Mouse (Mus musculus): ENCODE data around the gene Psma6. TPM values are rescaled to one million over a fixed set of nuclear protein-coding genes. Genes with fewer than 3 reads are reported as not detected.

The Psma6 gene
- polyA plus RNA-seq, 1 experiment = 266 TPM

- Histone ChIP-seq H3ac (ENCODE audit: control insufficient read depth, insufficient read length) (no peak overlapping the region), H3K4me3 (no peak overlapping the region), H3K36me3 (ENCODE audit: control insufficient read depth, insufficient read depth) (no peaks in the 10 kb centered on the region), H3K79me2 (ENCODE audit: control insufficient read depth, insufficient read depth) (no peaks in the 10 kb centered on the region), H3K4me2 (ENCODE audit: low read depth) (no peak overlapping the region), H3K27me3 (ENCODE audit: control insufficient read depth, insufficient read depth, insufficient read length) (no peaks in the 10 kb centered on the region)
- TF ChIP-seq E2F4 (IDR thresholded peaks at IDR 0.05; ENCODE audit: insufficient read depth) (no peak), SRF (IDR thresholded peaks at IDR 0.05; ENCODE audit: control insufficient read depth, insufficient read length, low read depth) (no peak), POLR2AphosphoS2 (IDR thresholded peaks at IDR 0.05; ENCODE audit: insufficient read length, low read depth) (no peak)
Measured at GRCm38 (mm10) chr12:55432920-55433284, 48.9 kb downstream of the Psma6 start.

- no peak overlapping the region for H3K4me3 ChIP-seq
- no peaks in the 10 kb centered on the region for H3K79me2 ChIP-seq (ENCODE audit: control insufficient read depth, insufficient read depth)
- H3K27me3 ChIP-seq (ENCODE audit: control insufficient read depth, insufficient read depth, insufficient read length) = no peaks in the 10 kb centered on the region
- TF ChIP-seq MYOG (IDR thresholded peaks at IDR 0.05; ENCODE audit: control insufficient read depth in 1 of 3, insufficient read depth in 1 of 3, insufficient read length in 2 of 3, low read depth in 2 of 3) (no peak), TCF3 (IDR thresholded peaks at IDR 0.05; ENCODE audit: insufficient read length, low read depth) (no peak), SRF (IDR thresholded peaks at IDR 0.05; ENCODE audit: control insufficient read depth, insufficient read length, low read depth) (no peak), CEBPB (IDR thresholded peaks at IDR 0.05; ENCODE audit: insufficient read depth, poor library complexity, severe bottlenecking) (no peak), E2F4 (IDR thresholded peaks at IDR 0.05; ENCODE audit: insufficient read depth) (no peak), MAX (IDR thresholded peaks at IDR 0.05; ENCODE audit: low read depth) (no peak), POLR2A (IDR thresholded peaks at IDR 0.05; ENCODE audit: insufficient read length, low read depth) (no peak), MYOD1 (IDR thresholded peaks at IDR 0.05; ENCODE audit: control insufficient read depth in 1 of 3, insufficient read length in 2 of 3, low read depth in 2 of 3) (no peak), USF1 (IDR thresholded peaks at IDR 0.05; ENCODE audit: low read depth) (no peak), TCF12 (IDR thresholded peaks at IDR 0.05; ENCODE audit: insufficient read depth, poor library complexity, severe bottlenecking) (no peak), POLR2AphosphoS2 (IDR thresholded peaks at IDR 0.05; ENCODE audit: insufficient read length, low read depth) (no peak)
- H3K4me2 ChIP-seq (ENCODE audit: low read depth) = no peak overlapping the region
- no peaks in the 10 kb centered on the region for H3K36me3 ChIP-seq (ENCODE audit: control insufficient read depth, insufficient read depth)
- H3ac ChIP-seq (ENCODE audit: control insufficient read depth, insufficient read length) = no peak overlapping the region
Measured at GRCm38 (mm10) chr12:55433802-55434435, 49.9 kb downstream of the Psma6 start.

- no peaks in the 10 kb centered on the region for H3K27me3 ChIP-seq (ENCODE audit: control insufficient read depth, insufficient read depth, insufficient read length)
- no peak for TF ChIP-seq MAX (IDR thresholded peaks at IDR 0.05; ENCODE audit: low read depth)
- no peak for TF ChIP-seq POLR2A (IDR thresholded peaks at IDR 0.05; ENCODE audit: insufficient read length, low read depth)
- no peak for TF ChIP-seq USF1 (IDR thresholded peaks at IDR 0.05; ENCODE audit: low read depth)
- no peak for TF ChIP-seq REST (IDR thresholded peaks at IDR 0.05; ENCODE audit: insufficient read depth, insufficient read length)
- no peak for TF ChIP-seq TCF12 (IDR thresholded peaks at IDR 0.05; ENCODE audit: insufficient read depth, poor library complexity, severe bottlenecking)
- no peak for TF ChIP-seq TCF3 (IDR thresholded peaks at IDR 0.05; ENCODE audit: insufficient read length, low read depth)
- no peak for TF ChIP-seq POLR2AphosphoS2 (IDR thresholded peaks at IDR 0.05; ENCODE audit: insufficient read length, low read depth)
- no peak for TF ChIP-seq SRF (IDR thresholded peaks at IDR 0.05; ENCODE audit: control insufficient read depth, insufficient read length, low read depth)
- TF ChIP-seq MYOD1 (IDR thresholded peaks at IDR 0.05; ENCODE audit: control insufficient read depth in 1 of 3, insufficient read length in 2 of 3, low read depth in 2 of 3) = no peak
- H3K36me3 ChIP-seq (ENCODE audit: control insufficient read depth, insufficient read depth) = no peaks in the 10 kb centered on the region
- H3K4me3 ChIP-seq = no peak overlapping the region
- no peak overlapping the region for H3ac ChIP-seq (ENCODE audit: control insufficient read depth, insufficient read length)
- H3K4me2 ChIP-seq (ENCODE audit: low read depth) = no peak overlapping the region
- no peaks in the 10 kb centered on the region for H3K79me2 ChIP-seq (ENCODE audit: control insufficient read depth, insufficient read depth)
Measured at GRCm38 (mm10) chr12:55435080-55435479, 51.1 kb downstream of the Psma6 start.

DNA sequence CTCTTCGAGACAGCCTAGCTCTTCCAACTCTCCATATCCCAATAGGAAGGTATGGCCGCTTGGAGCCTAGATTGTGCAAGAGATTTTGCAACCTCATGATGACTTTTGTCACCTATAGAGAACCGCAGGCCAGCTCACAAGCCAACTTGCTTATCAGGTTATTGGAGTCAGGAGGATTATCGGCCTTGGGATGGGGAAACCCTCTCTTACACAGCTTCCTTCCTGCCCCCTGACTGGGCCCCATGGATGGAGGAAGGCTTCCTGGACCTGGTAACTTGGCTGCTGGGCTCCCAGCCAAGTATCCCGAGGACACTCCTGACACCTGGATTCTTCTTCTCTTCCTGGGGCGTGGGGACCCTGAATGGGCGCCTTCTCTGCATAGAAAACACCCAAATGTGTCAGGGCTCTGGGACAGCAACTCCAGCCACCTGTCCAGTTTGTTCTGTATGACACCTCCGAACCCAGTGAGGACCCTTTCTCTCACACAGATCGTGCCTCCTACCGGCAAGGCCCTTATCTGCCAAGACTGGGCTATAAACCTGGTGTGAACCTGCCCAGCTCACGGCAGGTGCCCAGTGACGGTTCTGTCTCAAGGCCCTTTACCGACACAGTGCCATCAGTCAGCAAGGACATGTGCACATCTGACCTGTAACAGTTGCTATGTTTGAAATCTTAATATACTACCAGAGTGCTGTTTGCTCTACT is 53.3 kb downstream of the Psma6 start:
- Histone ChIP-seq H3ac (ENCODE audit: control insufficient read depth, insufficient read length) (no peak overlapping the region), H3K4me2 (ENCODE audit: low read depth) (no peak overlapping the region), H3K79me2 (ENCODE audit: control insufficient read depth, insufficient read depth) (no peaks in the 10 kb centered on the region), H3K27me3 (ENCODE audit: control insufficient read depth, insufficient read depth, insufficient read length) (no peaks in the 10 kb centered on the region), H3K36me3 (ENCODE audit: control insufficient read depth, insufficient read depth) (no peaks in the 10 kb centered on the region), H3K4me3 (no peak overlapping the region)
- TF ChIP-seq TCF12 (IDR thresholded peaks at IDR 0.05; ENCODE audit: insufficient read depth, poor library complexity, severe bottlenecking) = no peak
- no peak for TF ChIP-seq TCF3 (IDR thresholded peaks at IDR 0.05; ENCODE audit: insufficient read length, low read depth)
- TF ChIP-seq POLR2A (IDR thresholded peaks at IDR 0.05; ENCODE audit: insufficient read length, low read depth) = no peak
- no peak for TF ChIP-seq USF1 (IDR thresholded peaks at IDR 0.05; ENCODE audit: low read depth)
- no peak for TF ChIP-seq MYOG (IDR thresholded peaks at IDR 0.05; ENCODE audit: control insufficient read depth in 1 of 3, insufficient read depth in 1 of 3, insufficient read length in 2 of 3, low read depth in 2 of 3)
- TF ChIP-seq E2F4 (IDR thresholded peaks at IDR 0.05; ENCODE audit: insufficient read depth) = no peak
- TF ChIP-seq MYOD1 (IDR thresholded peaks at IDR 0.05; ENCODE audit: control insufficient read depth in 1 of 3, insufficient read length in 2 of 3, low read depth in 2 of 3) = no peak
- TF ChIP-seq SRF (IDR thresholded peaks at IDR 0.05; ENCODE audit: control insufficient read depth, insufficient read length, low read depth) = no peak

DNA sequence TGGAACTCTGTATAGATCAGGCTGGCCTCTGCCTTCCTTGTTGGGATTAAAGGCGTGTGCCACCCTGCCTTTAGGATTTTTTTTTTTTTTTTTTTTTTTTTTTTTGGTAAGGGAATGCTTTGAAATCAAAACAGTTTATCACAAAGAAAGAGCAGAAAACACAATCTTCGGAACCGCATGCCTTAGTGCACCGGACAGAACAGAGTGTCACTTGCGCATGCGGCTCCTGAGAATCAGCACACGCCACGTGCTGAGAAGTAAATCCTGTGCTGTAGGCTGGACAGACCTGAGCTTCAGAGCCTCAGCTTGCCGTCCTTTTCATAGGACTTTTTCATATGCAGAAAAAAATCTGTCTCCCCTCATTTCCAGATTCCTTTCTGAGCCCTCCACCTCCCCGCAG is 54.0 kb downstream of the Psma6 start:
- Histone ChIP-seq H3K4me2 (ENCODE audit: low read depth) (no peak overlapping the region), H3K79me2 (ENCODE audit: control insufficient read depth, insufficient read depth) (no peaks in the 10 kb centered on the region), H3K36me3 (ENCODE audit: control insufficient read depth, insufficient read depth) (no peaks in the 10 kb centered on the region), H3ac (ENCODE audit: control insufficient read depth, insufficient read length) (no peak overlapping the region), H3K4me3 (no peak overlapping the region), H3K27me3 (ENCODE audit: control insufficient read depth, insufficient read depth, insufficient read length) (no peaks in the 10 kb centered on the region)
- TF ChIP-seq POLR2A (IDR thresholded peaks at IDR 0.05; ENCODE audit: insufficient read length, low read depth) = no peak
- no peak for TF ChIP-seq E2F4 (IDR thresholded peaks at IDR 0.05; ENCODE audit: insufficient read depth)
- TF ChIP-seq MAX (IDR thresholded peaks at IDR 0.05; ENCODE audit: low read depth) = no peak
- TF ChIP-seq MYOG (IDR thresholded peaks at IDR 0.05; ENCODE audit: control insufficient read depth in 1 of 3, insufficient read depth in 1 of 3, insufficient read length in 2 of 3, low read depth in 2 of 3) = no peak
- no peak for TF ChIP-seq REST (IDR thresholded peaks at IDR 0.05; ENCODE audit: insufficient read depth, insufficient read length)
- TF ChIP-seq TCF12 (IDR thresholded peaks at IDR 0.05; ENCODE audit: insufficient read depth, poor library complexity, severe bottlenecking) = no peak
- TF ChIP-seq MYOD1 (IDR thresholded peaks at IDR 0.05; ENCODE audit: control insufficient read depth in 1 of 3, insufficient read length in 2 of 3, low read depth in 2 of 3) = no peak
- no peak for TF ChIP-seq USF1 (IDR thresholded peaks at IDR 0.05; ENCODE audit: low read depth)

Measured in myocyte (in vitro differentiated cells).